Mouse (Mus musculus) layer of hippocampus, adult 9-10 months (tissue): ENCODE measurements around the gene Batf3.
"Not testable (repeated sequence)": the region's sequence is repeated elsewhere in the genome, so short reads cannot be mapped to it uniquely, and the experiment has no call there.

Source experiments
- DNase-seq: peaks from one replicate; pipeline ENCODE4 v3.0.0; 2022; ENCODE audit warnings: low spot score

Batf3 gene

DNA sequence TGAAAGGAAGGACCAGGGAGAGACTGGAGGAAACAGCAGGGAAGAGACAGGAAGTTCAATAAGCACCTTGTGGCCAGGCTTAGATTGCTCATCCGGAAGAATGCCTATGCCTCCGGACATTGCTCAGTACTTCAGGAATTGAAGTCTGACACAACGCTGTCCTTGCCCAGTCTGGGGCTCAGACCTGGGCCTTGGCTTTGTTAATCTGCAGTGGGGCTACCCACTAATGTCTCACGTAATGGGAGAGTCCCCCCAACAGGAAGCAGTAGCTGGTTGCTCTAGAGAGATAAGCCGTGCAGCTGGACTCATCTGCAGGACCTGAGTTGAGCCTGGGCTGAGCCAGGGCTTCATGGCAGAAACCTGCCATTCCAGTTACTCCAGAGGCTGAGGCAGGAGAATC is 35.3 kb downstream of the Batf3 start:
- no peak for DNase-seq

DNA sequence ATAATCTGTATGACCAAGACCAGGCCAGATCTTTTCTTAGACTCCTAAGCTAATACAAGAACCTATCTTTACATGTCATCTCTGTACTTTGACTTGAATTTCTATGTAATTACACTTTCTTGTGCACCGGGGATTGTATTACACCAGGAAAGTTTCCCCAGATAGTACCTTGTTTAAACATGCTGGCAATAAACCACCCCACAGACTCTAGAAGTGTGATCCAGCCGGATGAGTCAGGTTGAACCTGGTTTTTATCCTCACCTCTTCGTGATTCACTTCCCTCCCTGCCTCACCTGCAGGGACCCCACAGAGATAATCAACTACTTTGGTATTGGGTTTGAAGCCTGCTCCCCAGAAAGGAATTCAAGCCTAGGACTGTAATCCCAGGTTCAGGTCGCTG is 37.8 kb downstream of the Batf3 start:
- DNase-seq = no peak

GRCm38 (mm10) chr1:191138436-191138835 is 40.8 kb downstream of the Batf3 start:
- DNase-seq = no peak

DNA sequence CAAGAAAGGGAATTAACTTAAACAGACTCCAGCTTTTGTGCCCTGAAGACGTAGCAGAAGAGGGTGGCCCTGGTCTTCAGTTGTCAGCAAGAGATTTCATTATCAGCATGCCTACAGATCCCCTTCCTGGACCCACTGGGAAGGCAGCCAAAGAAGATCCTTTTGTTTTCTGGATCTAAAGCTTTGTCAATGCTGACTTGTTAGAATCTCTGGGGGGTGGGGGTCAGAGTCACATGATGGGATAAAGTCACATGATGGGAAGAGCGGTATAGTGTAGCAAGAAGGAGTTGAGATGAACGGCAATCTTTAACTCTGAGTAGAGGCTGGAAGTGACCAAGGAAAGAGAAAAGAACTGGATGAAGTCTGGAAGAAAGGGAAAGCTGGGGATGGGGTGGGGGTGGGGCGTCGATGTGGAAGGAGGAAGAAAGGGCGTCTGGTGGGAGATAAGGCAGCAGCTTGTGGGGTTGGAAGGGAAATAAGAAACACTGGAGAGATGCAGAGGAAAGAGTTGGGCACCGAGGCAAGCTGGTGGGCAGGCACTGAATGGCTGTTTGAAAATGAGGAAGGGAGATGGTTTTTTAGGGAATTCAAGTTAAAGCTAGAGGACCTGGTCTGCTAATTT is 41.3 kb downstream of the Batf3 start:
- no peak for DNase-seq

DNA sequence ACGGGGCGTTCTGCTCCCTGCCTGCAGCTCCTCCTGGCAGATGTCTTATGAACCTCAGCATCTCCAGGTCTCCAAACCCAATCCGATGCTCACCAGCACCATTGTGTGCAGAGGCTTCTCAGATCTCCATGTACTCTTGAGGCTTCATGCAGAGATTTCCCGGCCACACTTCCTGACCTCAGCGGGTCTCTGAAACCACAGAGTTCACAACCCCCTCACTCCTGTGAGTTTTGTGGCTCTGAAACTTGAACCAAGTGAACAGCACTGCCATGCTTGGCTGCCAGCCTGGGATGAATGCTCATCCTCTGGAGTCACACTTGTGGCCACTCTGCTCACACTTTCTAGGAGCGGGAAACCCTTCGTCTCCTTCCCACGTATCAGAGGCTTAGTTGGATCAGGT is 43.3 kb downstream of the Batf3 start:
- no peak for DNase-seq

DNA sequence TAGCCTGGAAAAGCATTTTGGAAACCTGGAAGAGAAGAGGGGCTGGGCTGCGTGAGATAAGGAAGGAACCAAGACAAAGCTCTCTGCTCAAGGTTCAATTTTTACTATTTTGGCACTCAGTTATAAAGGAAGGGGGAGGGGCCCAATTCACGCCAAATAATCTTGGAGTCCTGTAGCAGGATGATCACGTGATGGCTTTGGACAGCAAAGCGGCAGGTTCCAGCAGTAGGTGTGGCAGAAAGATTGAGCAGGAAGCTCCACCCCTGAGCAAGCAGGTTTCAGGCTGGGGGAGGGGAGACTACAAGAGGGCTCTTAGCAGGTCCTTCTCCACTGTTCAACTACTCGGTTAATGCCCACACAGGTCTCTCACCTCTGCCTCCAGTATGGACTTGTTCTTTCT is 51.8 kb downstream of the Batf3 start:
- DNase-seq = not testable (repeated sequence)

DNA sequence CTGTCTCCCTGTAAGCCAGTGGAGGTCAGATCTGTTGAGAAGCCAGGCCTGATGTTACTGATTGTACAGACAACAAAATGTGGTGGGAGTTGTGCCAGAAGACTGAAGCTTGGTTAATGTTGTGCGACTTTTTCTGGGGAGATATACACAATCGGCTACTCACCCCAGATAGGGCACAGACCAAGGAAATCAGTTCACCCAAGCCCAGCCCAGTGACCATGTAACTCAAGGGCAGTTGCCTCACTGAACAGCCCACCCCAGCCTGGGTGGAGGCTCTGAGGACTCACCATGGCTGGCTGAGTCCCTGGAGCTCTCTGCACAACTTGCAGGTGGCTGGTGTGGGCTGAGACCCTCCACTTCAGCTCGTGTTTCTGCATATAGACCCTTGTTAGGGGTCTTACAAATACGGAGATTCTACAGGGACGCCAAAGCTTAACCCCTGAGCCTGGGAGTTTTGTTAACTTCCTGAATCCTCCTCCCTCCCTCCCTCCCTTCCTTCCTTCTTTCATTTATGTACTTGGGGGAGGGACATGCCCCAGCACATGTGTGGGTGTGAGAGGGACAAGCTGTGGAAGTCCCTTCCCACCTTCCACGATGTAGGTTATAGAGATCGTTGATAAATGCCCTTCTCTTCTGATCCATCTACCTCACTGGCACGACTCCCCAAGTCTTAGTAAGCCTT is 53.4 kb downstream of the Batf3 start:
- no peak for DNase-seq

- no peak for DNase-seq
Observed at GRCm38 (mm10) chr1:191153052-191153451, 55.4 kb downstream of the Batf3 start.

- no peak for DNase-seq
Observed at GRCm38 (mm10) chr1:191154314-191154713, 56.7 kb downstream of the Batf3 start.
